Mouse (Mus musculus): ENCODE measurements around the gene Swap70. TPM values are rescaled to one million over a fixed set of nuclear protein-coding genes. Genes with fewer than 3 reads are reported as not detected.
A peak's percentile ranks its signal among the peaks of the same experiment; 100 is the strongest.
"Not testable (repeated sequence)": the region's sequence is repeated elsewhere in the genome, so short reads cannot be mapped to it uniquely, and the experiment has no call there.

Swap70 gene
- polyA plus RNA-seq, 1 experiment from 2014 or later = 17.4 TPM

DNA sequence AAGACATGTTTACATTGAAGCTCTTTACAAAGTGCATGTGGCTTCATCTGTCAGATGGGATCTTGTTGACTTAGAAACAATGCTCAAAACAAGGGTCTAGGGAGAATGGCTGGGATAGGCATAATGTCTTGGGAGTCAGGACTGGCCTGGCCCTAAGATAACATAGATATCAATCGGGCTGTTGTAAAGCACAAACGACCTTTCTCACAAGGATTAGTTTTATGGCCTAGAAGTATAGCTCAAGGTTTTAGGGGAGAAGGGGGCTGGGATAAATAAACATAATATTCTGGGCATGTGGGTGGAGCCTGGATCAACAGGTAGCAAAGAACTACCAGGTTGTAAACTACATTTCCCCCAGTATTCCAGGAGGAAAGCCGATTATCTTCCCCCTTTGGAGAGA is 10.5 kb upstream of the Swap70 start:
- no peak overlapping the region for H3K4me3 ChIP-seq
- no peak overlapping the region for H3K4me2 ChIP-seq
- no peak overlapping the region for H3K9ac ChIP-seq
- H3K9me3 ChIP-seq (replicated peaks) = peaks cover 10% of the 10 kb centered on the region; the same call in 1 of the 2 replicates
- H3K27me3 ChIP-seq (replicated peaks) = no peaks in the 10 kb centered on the region
- no peaks in the 10 kb centered on the region for H3K36me3 ChIP-seq
- ATAC-seq = no peak
- H3K27ac ChIP-seq = no peak overlapping the region
- 49% methylated on average over 3 of the region's 3 CpGs for WGBS (ENCODE audit: insufficient replicate concordance)
- peaks cover 13% of the 10 kb centered on the region for H3K4me1 ChIP-seq

DNA sequence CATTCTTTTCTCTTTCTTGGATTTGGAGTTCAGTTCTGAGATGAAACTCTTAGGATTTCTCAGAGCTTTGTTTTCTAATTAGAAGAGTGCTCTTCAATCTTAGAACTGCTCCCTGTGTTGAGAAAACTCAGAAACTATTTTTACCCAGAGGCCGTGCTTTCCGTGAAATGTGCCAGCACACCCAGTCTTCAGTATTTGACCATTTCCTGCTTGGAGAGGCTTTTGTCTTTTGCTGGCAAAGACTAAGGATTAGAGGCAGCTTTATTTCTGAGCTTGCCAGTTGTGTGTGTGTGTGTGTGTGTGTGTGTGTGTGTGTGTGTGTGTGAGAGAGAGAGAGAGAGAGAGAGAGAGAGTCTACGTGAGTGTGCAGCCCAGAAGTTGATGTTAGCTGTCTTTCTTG is 6.6 kb upstream of the Swap70 start:
- Histone ChIP-seq H3K9ac (no peak overlapping the region), H3K9me3 (replicated peaks) (0 out of 2 replicates have a peak, but pooled peaks cover 5% of the 10 kb centered on the region), H3K4me1 (peaks cover 2% of the 10 kb centered on the region), H3K36me3 (no peaks in the 10 kb centered on the region), H3K4me3 (no peak overlapping the region), H3K27me3 (replicated peaks) (no peaks in the 10 kb centered on the region), H3K4me2 (no peak overlapping the region), H3K27ac (no peak overlapping the region)
- 65% methylated on average over 3 of the region's 3 CpGs for WGBS (ENCODE audit: insufficient replicate concordance)
- no peak for ATAC-seq

DNA sequence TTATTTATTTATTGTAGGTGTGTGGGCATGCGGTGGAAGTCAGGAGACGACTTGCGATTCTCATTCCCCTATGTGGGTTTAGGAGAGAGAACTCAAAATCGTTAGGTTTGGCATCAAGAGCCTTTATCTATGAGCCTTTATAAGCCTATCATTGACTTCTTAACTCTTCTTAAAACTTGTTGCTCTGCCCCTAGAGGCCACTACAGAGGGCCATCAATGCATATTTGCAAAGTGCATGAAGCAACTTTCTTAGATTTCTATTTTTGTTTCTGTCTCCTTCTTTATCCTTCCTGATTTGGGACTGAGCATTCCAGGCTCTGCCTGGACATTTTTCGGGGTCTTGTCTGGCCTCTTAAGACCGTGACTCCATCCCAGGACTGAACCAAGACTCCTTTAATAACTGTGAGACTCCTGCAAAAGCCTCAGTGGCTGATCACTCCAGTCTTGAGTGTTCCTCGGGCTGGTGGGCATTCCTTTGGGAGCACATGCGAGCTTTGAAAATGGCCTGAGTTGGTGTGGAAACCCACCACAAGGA is 393 bp upstream of the Swap70 start:
- 18% methylated on average over 8 of the region's 8 CpGs for WGBS (ENCODE audit: insufficient replicate concordance)
- Histone ChIP-seq H3K9me3 (replicated peaks) (no peaks in the 10 kb centered on the region), H3K4me2 (peak overlapping the region; percentile 82), H3K36me3 (peaks cover 7% of the 10 kb centered on the region), H3K4me1 (peaks cover 23% of the 10 kb centered on the region), H3K27me3 (replicated peaks) (no peaks in the 10 kb centered on the region), H3K4me3 (peak overlapping the region; percentile 82), H3K9ac (peak overlapping the region; percentile 91), H3K27ac (peak overlapping the region; percentile 84)
- ATAC-seq = peak; percentile 46

DNA sequence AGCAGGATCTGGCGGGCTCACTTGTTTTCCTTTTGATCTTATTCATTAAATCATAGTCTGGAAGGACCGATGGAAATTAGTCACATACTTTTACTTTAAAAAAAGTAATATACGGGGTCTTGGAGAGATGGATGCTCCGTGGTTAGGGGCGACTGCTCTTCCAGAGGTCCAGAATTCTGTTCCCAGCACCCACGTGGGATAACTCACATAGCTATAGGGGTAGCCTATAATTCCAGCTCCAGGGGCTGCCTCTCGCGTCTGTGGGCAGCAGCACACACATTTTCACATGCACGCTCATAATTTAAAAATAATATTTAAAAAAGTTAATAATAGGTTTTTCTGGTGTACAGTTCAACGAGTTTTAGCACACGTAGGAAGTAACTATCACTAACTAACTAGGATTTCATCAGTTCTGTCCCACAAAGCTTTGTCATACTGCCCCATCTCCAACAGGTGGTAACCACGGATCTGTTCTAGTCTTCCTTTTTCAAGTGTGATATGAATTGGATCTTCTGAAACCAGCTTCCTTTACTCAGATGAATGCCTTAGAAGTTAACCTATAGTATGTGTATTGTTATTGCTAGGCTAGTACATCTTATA is 1.2 kb downstream of the Swap70 start:
- peak overlapping the region; percentile 84 for H3K27ac ChIP-seq
- ATAC-seq = no peak
- peak overlapping the region; percentile 82 for H3K4me2 ChIP-seq
- H3K9me3 ChIP-seq (replicated peaks) = no peaks in the 10 kb centered on the region
- H3K9ac ChIP-seq = peak overlapping the region; percentile 91
- WGBS (ENCODE audit: insufficient replicate concordance) = 5% methylated on average over 12 of the region's 12 CpGs
- H3K4me1 ChIP-seq = peaks cover 23% of the 10 kb centered on the region
- no peaks in the 10 kb centered on the region for H3K27me3 ChIP-seq (replicated peaks)
- H3K4me3 ChIP-seq = peak overlapping the region; percentile 82
- H3K36me3 ChIP-seq = peaks cover 13% of the 10 kb centered on the region

DNA sequence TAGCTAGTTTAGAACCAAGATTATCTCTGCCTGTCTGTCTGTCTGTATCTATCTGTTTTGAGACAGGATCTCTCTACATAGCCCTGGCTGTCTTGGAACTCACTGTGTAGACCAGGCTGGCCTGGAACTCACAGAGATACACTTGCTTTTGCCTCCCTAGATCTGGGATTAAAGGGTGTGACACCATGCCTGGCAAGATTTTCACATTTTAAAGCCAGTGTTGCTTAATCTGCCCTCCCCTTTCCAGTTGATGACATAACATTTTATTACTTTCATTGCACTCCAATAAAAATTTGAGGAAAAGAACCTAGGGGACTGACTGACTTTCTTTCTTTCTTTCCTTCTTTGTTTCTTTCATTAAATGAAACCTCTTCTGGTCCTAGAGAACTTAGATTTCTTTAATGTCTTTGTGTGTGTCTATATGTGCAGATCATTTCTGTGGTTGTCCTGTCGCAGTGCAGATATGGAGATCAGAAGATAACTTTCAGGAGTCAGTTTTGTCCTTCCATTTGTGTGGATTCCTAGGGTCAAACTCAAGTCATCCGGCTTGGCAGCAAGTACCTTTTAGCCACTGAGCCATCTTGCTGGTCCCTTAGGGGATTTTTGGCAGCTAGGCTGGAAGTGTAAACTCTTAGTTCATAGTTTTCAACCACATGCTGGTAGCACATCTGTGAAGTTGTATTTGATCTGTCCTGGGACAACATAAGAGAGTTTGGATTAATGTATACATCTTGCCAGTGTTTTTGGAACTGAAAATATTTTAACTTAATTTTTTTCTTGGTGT is 2.4 kb downstream of the Swap70 start:
- H3K9me3 ChIP-seq (replicated peaks) = no peaks in the 10 kb centered on the region
- H3K36me3 ChIP-seq = peaks cover 13% of the 10 kb centered on the region
- H3K27me3 ChIP-seq (replicated peaks) = no peaks in the 10 kb centered on the region
- H3K27ac ChIP-seq = no peak overlapping the region
- H3K4me3 ChIP-seq = no peak overlapping the region
- H3K4me2 ChIP-seq = peak overlapping the region; percentile 28; the same call in 1 of the 2 replicates
- H3K9ac ChIP-seq = no peak overlapping the region
- H3K4me1 ChIP-seq = peaks cover 23% of the 10 kb centered on the region
- no peak for ATAC-seq
- WGBS (ENCODE audit: insufficient replicate concordance) = 61% methylated on average over 2 of the region's 2 CpGs

DNA sequence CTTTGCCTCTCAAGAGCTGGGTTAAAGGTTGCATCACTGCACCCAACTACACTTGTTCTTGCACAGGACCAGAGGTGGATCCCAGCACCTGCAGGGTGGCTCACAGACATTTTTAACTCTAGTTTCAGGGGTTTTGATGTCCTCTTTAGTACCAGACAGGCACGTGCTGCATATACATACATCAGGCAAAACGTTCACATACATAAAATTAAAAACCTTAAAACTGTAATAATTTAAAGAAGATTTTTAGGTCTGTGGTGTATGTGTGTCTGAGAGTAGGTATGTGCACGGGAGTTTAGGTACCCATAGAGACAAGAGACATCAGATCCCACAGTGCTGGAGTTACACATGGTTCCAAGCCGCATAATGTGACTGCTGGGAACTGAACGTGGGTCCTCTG is 5.0 kb downstream of the Swap70 start:
- H3K36me3 ChIP-seq = peaks cover 13% of the 10 kb centered on the region
- no peak overlapping the region for H3K27ac ChIP-seq
- no peak overlapping the region for H3K9ac ChIP-seq
- no peaks in the 10 kb centered on the region for H3K27me3 ChIP-seq (replicated peaks)
- no peak overlapping the region for H3K4me2 ChIP-seq
- no peaks in the 10 kb centered on the region for H3K9me3 ChIP-seq (replicated peaks)
- H3K4me3 ChIP-seq = no peak overlapping the region
- 80% methylated on average over 5 of the region's 5 CpGs for WGBS (ENCODE audit: insufficient replicate concordance)
- no peak for ATAC-seq
- peaks cover 19% of the 10 kb centered on the region for H3K4me1 ChIP-seq

DNA sequence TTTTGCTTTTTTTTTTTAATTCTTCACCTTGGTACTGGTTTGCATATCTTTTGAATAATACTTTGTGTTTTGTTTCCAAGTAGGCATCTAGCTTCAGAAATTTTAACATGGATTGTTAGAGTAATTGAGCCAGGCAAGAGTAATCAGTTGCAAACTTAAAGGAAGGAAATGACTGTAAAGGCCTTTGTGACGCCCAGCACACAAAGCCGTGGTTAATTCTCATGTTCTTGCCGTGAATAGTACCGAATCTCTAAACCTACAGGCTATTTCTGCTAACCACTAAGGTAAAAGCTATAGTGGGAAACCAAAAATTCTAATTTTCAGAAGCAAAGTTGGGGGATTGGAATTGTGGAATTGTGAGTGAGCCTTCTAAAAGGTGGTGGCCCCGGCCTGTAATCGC is 8.5 kb downstream of the Swap70 start:
- ATAC-seq = no peak
- 47% methylated on average over 6 of the region's 6 CpGs for WGBS (ENCODE audit: insufficient replicate concordance)

DNA sequence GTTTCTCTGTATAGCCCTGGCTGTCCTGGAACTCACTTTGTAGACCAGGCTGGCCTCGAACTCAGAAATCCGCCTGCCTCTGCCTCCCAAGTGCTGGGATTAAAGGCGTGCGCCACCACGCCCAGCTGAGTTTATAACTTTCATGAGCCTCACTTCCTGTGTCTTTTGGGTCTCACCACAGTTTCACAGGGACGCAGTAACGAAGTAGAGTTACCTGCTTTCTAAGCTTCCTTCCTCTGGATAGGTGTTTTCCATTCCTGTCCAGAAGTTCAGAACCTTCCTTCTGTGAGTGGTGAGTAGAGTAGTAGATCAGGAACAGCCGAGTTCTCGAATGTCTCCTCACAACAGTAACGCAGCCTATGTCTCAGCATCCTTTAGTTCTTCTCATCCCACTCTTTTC is 9.6 kb downstream of the Swap70 start:
- peaks cover 10% of the 10 kb centered on the region for H3K4me1 ChIP-seq
- WGBS (ENCODE audit: insufficient replicate concordance) = 74% methylated on average over 10 of the region's 10 CpGs
- H3K27me3 ChIP-seq (replicated peaks); H3K27ac ChIP-seq; H3K9me3 ChIP-seq (replicated peaks); H3K36me3 ChIP-seq; H3K4me2 ChIP-seq; ATAC-seq; H3K9ac ChIP-seq; H3K4me3 ChIP-seq: not testable (repeated sequence)

More for the DNA sequence above, 8.5 kb downstream of the Swap70 start:
- no peak overlapping the region for H3K9ac ChIP-seq
- H3K9me3 ChIP-seq (replicated peaks) = no peaks in the 10 kb centered on the region
- peaks cover 13% of the 10 kb centered on the region for H3K36me3 ChIP-seq
- no peak overlapping the region for H3K27ac ChIP-seq
- H3K4me1 ChIP-seq = peaks cover 4% of the 10 kb centered on the region
- no peak overlapping the region for H3K4me3 ChIP-seq
- no peaks in the 10 kb centered on the region for H3K27me3 ChIP-seq (replicated peaks)
- H3K4me2 ChIP-seq = no peak overlapping the region

DNA sequence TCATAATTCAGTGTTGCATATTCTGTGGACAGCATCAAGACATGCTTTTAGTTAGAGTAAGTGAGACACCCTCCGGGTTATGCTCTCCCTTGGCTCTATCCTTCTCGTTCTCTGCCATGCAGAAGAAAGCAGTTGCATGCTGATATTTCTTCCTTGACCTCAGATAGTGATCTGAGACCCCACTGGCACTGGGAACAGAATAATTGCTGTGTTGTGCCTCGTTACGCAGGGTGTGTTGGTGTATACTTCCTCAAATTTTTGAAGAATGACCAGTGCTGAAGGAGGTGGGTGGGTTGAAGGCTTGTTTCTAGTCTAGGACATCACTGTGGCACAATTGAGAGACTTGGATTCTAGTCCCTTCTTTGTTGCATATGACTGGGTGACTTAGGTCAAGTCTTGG is 14.6 kb downstream of the Swap70 start:
- H3K4me1 ChIP-seq = peaks cover 24% of the 10 kb centered on the region
- H3K9me3 ChIP-seq (replicated peaks) = no peaks in the 10 kb centered on the region
- no peaks in the 10 kb centered on the region for H3K27me3 ChIP-seq (replicated peaks)
- H3K36me3 ChIP-seq = no peaks in the 10 kb centered on the region
- no peak overlapping the region for H3K9ac ChIP-seq
- 38% methylated on average over 4 of the region's 4 CpGs for WGBS (ENCODE audit: insufficient replicate concordance)
- ATAC-seq = no peak
- no peak overlapping the region for H3K27ac ChIP-seq
- H3K4me3 ChIP-seq = no peak overlapping the region
- no peak overlapping the region for H3K4me2 ChIP-seq

DNA sequence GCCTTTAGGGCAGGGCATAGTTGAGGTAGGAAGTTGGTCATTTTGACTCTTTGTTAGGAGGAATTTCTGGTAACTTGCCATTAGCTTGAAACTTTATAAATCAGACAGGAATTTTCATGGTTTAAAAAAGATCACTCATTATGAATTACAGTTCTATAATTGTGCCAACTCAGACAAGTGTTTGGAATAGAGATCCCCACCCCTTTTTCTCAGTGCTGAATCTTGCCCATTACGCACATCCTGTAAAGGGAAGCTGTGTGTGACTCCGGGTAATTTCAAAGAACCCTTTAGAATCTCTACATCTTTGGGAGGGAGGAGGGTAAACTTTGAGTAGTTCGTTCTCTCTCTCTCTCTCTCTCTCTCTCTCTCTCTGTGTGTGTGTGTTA is 15.9 kb downstream of the Swap70 start:
- Histone ChIP-seq H3K27ac (no peak overlapping the region), H3K9me3 (replicated peaks) (no peaks in the 10 kb centered on the region), H3K36me3 (no peaks in the 10 kb centered on the region), H3K4me1 (peaks cover 24% of the 10 kb centered on the region), H3K4me3 (no peak overlapping the region), H3K9ac (no peak overlapping the region), H3K27me3 (replicated peaks) (no peaks in the 10 kb centered on the region), H3K4me2 (no peak overlapping the region)
- 26% methylated on average over 3 of the region's 3 CpGs for WGBS (ENCODE audit: insufficient replicate concordance)
- ATAC-seq = no peak

DNA sequence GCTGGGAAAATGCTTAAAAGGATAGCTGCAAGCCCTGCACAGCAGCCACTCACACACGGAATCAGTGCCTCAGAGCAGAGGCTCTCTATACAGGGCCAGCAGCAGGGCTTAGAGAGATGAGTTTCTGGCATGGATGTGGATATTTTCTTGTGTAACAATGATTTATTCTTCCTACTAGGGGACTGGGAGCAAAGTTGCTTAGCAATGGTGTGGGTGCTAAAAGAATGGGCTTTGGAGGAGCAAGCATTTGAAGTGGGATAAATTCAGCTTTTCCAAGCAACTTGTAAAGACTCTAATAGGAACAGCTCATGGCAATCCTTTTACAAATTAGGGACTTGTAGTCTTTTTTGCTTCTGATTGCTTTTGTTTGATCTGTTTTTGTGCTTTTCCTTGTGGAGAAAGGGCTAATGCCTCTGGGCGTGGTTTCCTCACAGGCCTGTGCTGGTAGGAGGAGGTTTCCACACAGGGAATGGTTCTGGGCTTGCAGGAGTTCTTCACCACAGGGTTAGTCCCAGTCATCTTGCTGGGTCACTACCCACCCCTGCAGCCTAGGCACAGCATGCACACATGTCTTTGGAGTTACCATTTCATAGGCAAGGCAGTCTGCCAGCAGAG is 16.4 kb downstream of the Swap70 start:
- Histone ChIP-seq H3K27ac (no peak overlapping the region), H3K27me3 (replicated peaks) (no peaks in the 10 kb centered on the region), H3K4me1 (peaks cover 24% of the 10 kb centered on the region), H3K9ac (no peak overlapping the region), H3K4me2 (no peak overlapping the region), H3K36me3 (no peaks in the 10 kb centered on the region), H3K9me3 (replicated peaks) (no peaks in the 10 kb centered on the region), H3K4me3 (no peak overlapping the region)
- ATAC-seq = no peak
- 66% methylated on average over 2 of the region's 2 CpGs for WGBS (ENCODE audit: insufficient replicate concordance)

DNA sequence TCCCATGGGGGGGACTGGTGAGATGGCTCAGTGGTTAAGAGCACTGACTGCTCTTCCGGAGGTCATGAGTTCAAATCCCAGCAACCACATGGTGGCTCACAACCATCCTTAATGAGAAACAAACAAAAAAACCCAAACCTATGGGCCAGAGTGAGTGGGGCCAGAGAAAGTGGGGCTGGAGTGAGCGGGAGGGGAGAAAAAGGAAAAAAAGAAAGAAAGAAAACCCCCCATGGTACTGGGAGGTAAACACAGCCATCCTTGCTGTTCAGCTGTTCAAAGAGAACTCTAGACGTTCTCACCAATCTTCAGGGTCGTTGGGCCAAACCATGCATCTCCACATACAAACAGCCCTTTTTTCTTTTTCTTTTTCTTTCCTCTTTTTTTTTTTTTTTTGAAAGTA is 18.1 kb downstream of the Swap70 start:
- ATAC-seq = no peak
- H3K4me3 ChIP-seq = no peak overlapping the region
- H3K4me1 ChIP-seq = peaks cover 24% of the 10 kb centered on the region
- no peaks in the 10 kb centered on the region for H3K9me3 ChIP-seq (replicated peaks)
- no peak overlapping the region for H3K27ac ChIP-seq
- peaks cover 12% of the 10 kb centered on the region for H3K36me3 ChIP-seq
- H3K9ac ChIP-seq = no peak overlapping the region
- WGBS (ENCODE audit: insufficient replicate concordance) = 72% methylated on average over 4 of the region's 4 CpGs
- no peaks in the 10 kb centered on the region for H3K27me3 ChIP-seq (replicated peaks)
- no peak overlapping the region for H3K4me2 ChIP-seq
